Mouse (Mus musculus) brain, embryonic 14.5 days (tissue): Measurements from ENCODE around the gene Ntmt1.

Source experiments
- CTCF ChIP-seq: fragments of 200-500 bp; IDR thresholded peaks from 2 replicates; pipeline ENCODE4 v1.5.1; 2012; ENCODE audit warnings: inconsistent platforms, mild to moderate bottlenecking, moderate library complexity, borderline replicate concordance; ENCODE audit not compliant: insufficient read depth, insufficient read length; ENCODE audit errors: extremely low read depth
- POLR2A ChIP-seq: fragments of 200-500 bp; IDR thresholded peaks from 2 replicates; pipeline ENCODE4 v1.6.1; 2012; ENCODE audit warnings: mild to moderate bottlenecking, inconsistent platforms, borderline replicate concordance; ENCODE audit not compliant: poor library complexity, insufficient read depth, insufficient read length, severe bottlenecking; ENCODE audit errors: extremely low read depth

GRCm38 (mm10) chr2:30850581-30850980, 43.0 kb downstream of the Ntmt1 start:
- TF ChIP-seq CTCF, result no peak
- TF ChIP-seq POLR2A, result no peak
